Mouse (Mus musculus) activated CD4-positive, CD25-positive, alpha-beta regulatory T cell, adult 4 months (primary cell): Measurements from ENCODE around the gene Esam. TPM values are rescaled to one million over a fixed set of nuclear protein-coding genes. Genes with fewer than 3 reads are reported as not detected.

ENCODE experiments used
- ATAC-seq: one replicate; pipeline ENCODE4 v1.8.0; 2017
- polyA plus RNA-seq, 2 experiments: library from polyadenylated mRNA; unstranded; fragments of 100-300 nt; shearing (Covaris generic); gene quantifications; one replicate each; pipeline ENCODE4 v1.2.1; 2017

Gene Esam
- polyA plus RNA-seq, 2 experiments from 2014 or later = 0.58 TPM; not detected in 1

DNA sequence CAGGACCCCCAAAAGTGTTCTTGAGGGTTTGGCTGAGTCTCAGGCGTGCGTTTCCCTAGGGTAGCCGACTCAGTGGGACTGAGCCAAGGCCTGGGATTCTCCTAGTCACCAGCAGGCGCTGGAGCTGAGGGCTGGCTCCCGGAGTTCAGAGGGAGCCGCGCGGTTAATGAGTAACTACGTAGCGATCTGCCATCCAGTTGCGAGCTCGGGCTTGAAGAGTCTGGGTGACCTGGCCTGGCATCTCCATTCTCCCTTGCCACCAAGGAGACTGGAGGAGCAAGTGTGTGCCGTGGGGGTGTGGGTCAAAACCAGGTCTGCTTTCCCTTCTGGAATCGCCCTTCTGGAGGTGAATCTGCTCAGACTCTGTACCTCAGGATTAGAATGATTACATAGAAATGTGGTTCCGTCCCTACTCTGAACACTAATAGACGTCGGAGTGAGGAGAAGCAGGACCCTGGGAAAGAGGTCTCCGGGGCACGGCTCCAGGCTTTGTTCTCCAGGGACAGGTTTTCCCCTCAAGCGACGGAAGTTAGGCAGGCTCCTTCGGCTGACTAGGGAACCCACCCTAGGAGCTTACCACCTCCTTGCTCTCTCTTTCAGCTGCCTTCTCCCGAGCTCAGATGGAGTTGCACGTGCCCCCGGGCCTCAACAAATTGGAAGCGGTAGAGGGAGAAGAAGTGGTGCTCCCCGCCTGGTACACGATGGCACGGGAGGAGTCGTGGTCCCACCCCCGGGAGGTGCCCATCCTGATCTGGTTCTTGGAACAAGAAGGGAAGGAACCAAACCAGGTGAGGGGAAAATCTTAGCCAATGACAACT is 3.2 kb downstream of the Esam start:
- ATAC-seq = no peak

DNA sequence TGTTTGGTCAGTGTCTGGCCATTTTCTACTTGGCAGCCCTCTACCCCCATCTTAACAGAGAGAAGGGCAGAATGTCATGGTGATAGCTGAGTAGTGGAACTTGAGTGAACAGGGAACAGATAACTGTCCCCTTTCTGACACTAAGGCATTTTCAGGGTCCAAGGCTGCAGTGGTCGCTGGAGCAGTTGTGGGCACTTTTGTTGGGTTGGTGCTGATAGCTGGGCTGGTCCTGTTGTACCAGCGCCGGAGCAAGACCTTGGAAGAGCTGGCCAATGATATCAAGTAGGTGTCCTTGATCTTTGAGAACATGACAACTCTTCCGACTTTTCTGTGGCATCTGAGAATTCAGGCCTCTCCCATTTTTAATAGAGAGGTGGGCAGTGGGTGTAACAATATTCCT is 9.0 kb downstream of the Esam start:
- no peak for ATAC-seq

DNA sequence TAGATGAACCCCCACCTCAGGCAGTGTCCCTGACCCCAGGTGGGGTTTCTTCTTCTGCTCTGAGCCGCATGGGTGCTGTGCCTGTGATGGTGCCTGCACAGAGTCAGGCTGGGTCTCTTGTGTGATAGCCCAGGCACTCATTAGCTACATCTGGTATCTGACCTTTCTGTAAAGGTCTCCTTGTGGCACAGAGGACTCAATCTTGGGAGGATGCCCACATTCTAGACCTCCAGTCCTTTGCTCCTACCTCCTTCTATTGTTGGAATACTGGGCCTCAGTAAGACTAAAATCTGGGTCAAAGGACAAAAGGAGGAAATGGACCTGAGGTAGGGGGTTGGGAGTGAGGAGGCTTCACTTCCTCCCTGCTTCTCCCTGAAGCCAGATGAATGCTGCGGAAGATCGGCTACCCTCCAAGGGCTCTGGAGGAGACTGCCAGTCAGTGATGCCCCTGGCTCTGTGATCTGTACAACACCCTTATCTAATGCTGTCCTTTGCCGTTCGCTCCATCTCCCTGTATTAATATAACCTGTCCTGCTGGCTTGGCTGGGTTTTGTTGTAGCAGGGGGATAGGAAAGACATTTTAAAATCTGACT is 9.9 kb downstream of the Esam start:
- ATAC-seq = no peak

DNA sequence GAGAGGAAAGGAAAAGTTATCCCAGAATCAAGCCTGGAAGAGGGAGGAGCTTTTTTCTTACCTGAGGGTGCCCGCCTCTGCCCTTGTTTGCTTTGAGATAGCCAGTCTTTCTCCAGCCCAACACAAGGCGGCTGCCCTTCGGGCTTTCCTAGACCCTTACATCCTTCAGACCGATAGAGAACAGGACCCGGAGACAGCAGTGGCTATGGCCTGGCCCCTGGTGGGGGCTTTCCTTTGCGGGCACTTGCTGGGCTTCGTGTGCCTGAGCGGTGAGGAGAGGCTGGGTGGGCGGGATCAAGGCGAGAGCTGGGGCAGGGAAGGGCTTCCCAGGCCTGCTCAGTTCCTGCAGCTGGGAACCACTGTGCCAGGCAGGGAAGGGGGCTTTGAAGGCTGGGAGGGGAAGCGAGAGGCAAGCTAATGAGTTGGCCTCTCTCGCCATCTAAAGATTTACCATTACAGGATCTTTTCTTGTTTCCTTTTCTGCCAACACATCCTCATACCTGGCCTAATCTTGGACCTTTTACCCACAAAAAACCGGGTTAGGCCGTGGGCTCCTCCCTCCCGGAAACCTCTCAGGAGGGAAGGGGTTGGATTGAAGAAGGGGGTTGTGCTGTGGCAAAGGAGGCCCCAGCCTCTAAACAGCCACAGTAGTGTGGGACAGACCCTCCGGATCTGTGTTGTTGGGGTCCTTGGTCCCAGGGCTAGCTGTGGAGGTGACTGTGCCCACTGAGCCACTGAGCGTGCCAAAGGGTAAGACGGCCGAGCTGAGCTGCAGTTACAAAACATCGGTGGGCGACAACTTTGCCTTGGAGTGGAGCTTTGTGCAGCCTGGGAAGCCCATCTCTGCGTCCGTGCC is 11.5 kb downstream of the Esam start, which contains the start of gene Vsig2:
Vsig2 (plus strand) TSS at position 86 of the 856 bp plus-strand sequence.
- ATAC-seq = no peak

DNA sequence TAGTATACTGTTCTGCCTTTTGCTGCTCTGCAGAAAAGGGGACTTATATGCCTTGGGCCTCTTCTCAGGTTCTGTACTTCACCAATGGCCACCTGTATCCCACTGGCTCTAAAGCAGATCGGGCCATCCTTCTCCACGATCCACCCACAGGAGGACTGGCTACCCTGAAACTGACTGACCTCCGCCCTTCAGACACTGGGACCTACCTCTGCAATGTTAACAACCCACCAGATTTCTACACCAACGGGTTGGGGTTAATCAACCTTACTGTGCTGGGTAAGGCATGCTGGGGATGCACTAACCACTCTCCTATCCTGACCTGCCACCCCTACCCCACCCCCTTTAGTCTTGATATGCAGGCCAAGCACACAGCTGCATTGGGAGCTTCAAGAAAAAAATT is 12.3 kb downstream of the Esam start:
- no peak for ATAC-seq

DNA sequence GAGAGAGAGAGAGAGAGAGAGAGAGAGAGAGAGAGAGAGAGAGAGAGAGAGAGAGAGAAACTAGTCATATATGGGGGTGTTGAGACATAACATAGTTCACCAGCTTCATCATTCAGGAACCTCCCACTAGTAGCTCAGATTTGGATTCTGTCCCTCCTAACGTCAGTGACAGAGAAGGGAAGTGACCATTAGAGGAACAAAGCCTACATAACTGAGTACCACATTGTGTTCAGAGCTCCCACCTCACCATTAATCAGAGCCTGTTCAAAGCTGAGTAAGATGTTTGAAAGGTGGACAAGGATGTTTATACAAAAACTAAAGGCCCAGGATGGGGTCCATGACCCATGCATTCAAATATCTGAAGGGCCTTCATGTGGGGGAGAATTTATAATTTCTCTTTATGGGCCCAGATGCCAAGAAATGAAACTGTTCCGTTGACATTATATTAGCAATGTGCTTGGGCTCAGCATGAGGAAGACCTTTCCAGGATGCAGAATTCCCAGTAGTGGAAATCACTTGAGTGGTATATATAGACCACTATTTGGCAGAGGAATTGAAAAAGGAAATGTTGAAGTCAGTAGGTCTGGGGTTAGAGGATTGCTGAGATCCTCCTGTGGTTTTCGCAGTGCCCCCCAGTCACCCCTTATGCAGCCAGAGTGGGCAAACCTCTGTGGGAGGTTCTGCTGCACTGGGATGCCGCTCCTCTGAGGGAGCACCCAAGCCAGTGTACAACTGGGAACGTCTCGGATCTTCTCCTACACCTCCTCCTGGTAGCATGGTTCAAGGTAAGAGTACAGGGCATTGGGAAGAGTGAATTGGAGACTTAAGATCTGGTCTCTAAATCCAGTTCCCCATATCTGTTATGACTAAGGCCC is 13.1 kb downstream of the Esam start:
- ATAC-seq = no peak

DNA sequence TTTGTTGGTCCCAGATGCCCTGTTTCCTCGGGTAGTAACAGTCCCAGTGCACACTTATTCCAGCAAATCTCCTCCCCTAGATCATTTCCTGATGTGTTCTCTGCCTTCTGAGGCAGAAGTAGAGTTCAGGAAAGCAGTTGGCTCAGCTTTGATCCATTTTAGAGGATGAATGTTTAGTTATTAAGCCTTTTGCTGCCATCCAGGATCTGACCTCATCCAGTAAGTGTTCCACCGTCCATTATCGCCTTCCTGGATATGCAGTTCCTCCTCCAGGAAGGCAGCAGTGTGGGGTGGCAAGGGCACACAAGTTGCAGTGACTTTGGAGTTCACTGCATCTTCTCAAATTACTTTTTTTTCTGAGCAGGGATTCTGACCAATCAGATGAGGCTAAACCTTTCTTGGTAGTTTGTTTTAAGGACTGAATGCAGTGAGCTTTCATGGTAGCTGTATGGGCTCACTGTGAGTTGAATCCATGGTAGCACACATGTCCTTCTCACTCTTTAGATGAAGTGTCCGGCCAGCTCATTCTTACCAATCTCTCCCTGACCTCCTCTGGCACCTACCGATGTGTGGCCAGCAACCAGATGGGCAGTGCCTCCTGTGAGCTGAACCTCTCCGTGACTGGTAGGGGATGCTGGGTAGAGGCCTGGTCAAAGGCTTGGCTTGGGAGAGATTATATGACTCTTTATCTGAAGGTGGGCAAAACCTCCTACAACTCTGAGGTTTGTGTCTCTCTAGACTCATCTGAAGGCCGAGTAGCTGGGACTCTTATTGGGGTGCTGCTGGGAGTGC is 14.2 kb downstream of the Esam start:
- ATAC-seq = no peak

DNA sequence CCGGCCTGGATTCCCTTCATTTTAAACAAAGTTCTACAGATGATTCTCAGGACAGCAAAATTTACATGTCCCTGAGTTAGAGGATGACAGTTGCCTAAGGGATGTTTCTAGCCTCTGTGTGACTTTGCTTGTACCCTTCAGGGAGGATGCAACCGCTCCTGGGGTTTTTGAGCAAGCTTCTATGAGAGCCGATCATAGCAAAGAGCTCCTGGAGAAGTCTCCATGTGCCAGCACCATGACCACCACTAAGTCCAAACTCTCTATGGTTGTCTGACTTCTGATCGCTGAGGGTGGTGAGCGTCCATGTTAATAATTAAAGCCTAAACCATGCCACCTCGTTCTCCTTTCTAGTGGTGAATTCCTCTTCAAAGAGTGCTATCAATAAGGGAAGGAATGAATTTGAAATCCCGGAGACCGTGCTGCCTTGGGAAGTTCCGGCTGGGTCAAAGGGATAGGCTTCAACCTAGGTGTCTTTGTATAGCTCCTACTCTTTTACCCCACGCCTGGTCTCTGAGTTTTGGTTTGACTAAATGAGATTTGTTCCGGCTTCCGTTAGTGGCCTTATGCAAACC is 16.1 kb downstream of the Esam start:
- ATAC-seq = no peak

DNA sequence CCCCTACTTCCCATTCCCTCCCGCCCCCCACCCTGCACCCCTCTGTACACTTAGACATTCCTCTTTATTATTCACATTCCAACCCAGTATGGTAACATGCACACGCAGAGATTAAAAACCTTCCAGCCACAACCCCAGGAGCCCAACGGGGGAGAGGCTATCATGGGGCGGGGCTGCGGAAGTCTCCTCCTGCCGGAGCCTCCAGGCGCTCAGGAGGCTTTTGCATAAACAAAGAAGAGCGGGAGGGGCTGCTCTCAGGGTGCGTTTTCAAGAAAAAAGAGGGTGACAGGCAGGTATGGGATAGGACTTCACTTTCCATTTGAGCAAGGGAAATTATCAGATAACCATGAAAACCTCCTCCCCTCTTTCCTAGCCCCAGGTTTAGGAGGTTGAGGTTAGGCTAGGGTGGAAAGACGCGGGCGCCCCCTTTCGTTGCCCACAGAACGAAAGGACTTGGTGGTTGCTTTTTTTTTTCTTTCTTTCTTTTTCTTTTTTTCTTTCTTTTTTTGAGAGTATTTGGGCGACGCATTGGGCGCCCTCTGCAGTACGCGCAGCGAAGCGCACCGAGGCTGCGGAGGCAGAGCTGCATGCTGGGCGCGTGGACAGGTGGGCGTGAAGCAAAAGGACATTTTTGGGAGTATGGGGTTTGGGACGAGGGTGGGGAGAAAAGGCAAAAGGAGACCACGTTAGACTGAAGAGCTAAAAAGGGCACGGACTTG is 16.7 kb downstream of the Esam start:
- ATAC-seq = peak; percentile 43

DNA sequence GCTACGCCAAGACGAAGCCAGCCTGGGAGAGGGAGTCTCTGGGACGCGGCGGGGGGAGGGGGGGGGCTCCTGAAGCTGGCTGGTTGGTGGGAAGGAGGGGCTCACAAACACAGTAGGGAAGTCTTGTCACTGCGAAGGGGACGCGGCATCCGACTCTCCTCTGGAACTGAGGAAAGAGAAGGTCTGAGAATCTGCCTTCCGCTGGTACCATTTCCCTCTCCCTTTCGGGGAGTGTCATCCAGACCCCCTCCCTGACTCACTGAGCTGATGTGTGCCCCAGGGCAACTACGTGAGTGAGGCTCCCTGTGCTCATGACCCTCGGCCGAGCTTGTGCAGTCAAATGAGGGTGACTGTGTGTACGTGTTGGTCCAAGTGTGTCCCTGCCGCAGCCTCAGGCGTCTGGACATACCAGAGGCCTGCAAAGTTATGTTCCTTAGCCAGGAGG is 17.3 kb downstream of the Esam start:
- ATAC-seq = no peak

DNA sequence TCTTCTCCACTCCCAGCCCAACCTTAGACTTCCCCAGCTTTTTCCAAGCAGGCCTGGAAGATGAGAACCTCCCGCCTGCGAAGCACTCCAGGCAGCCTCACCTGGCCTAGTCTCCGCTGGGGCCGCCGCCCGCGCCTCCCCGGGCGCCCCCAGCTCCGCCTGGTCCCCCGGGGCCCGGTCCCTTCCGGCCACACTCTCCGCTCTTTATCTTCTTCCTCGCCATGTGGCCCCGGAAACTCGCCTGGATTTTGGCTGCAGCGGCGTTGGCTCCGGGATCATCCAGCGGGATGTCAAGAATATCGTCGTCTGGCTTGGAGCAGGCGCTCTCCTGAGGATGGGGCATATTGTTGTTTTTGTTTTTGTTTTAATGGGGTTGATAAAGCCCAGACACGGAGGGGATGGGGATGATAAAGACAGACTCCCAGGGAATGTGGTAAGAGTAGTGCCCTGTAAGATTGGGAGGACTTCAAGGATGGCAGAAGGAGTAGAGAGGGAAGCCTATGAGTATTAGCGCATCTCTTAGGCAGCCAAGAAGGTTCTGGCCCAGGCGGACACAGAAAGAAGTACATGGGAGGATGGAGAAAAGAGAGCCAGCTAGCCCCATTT is 18.1 kb downstream of the Esam start:
- no peak for ATAC-seq

DNA sequence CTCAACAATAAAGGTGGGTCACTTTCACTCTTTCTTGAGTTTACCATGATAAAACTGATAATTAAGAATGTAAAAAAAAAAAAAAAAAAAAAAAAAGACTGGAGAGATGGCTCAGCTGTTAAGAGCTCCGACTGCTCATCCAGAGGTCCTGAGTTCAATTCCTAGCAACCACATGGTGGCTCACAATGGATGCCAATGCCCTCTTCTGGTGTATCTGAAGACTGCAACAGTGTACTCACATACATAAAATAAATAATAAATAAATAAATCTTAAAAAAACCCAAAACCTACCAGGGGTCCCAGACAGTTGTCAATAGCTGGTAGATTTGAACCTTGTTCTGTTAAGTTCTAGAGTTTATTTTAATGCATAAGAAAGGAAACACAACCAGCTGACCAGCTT is 19.0 kb downstream of the Esam start:
- no peak for ATAC-seq

DNA sequence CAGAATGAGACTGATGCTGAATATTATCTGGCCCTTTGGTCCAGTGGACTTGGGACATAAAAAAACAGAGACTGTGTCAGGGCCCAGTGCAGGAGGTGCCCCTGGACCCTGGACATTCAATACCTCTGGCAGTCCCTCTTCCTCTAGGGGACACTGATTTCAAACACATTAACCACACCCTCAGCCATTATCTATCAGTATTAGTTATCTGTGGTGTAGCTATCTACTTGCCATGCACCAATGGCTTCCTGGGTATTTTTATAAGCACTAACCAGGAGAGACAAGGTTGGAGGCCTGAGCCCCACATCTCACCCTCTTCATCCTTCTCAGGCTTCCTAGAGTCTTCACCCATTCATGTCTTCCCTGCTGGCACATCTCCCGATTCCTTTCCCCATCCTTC is 22.6 kb downstream of the Esam start:
- ATAC-seq = no peak

DNA sequence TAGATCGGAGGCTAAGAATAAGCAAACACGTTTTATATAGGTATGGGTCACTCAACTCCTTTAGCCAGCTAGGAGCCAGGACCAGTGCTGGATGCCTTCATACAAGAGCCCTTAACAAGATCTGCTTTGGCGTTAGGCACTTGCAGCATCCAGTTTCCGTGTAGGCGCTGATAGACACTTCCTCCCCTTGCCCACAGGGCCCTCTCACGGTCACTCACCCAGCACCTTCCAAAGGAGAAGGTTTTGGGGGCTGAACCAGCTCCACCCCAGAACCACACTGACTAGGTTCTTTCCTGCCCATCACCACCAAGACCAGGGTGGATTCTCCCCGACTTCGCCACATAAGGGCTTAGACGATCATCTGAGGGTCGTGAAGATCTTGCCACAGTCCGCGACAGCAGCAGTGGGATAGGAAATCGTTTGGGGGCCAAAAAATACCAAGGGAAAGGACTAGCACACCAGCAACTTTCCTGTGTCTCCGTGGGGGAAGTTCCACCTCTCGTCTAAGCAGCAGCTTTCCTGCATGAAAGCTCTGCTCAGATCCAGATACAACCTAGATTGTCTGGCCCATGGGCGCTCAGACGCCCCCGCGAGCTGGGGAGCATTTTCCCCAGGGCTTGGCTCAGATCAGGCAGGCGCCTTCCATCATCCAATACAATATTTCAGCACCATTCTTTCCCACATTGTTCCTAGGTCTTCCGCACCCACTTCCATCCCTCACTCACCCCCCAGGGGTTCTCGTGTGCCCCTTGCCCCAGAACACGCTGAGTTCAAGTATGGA is 24.1 kb downstream of the Esam start:
- no peak for ATAC-seq

DNA sequence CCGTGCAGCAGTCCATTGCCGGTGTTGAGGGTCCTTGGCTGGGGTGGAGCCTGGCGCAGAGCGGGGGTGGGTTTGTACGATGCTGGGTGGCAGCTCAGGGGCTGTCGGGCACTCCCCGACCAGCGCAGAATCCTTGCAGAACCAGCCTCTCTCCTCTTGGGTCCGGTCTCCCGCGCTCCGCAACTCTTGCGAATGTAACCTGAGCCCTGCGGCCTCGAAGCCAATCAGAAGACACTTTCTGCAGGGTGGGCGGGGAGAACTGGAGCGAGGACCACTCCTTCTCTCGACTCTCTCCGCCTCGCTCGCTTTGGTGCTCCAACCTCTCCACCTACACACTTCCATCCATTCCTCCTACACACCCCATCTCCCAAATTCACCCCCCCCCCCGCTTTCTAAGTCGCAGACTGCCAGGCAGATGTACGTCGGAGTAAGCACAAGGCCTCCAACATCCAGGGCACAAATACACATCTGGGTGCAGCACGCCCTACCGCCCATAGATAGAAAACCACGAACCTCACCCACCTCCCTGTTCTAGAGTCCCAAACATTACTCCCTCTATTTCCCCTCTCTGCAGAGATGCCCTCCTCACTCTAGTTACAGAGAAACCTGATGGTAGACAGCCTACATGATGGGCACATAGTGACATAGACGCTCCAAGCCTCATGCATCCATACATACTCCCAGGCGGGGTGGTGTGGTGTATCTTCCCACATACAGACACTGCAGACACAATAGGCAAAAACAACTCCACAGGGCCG is 24.8 kb downstream of the Esam start, which contains the start of gene Nrgn:
Nrgn (minus strand) TSS at position 369 of the 758 bp plus-strand sequence.
- peak; percentile 67 for ATAC-seq

DNA sequence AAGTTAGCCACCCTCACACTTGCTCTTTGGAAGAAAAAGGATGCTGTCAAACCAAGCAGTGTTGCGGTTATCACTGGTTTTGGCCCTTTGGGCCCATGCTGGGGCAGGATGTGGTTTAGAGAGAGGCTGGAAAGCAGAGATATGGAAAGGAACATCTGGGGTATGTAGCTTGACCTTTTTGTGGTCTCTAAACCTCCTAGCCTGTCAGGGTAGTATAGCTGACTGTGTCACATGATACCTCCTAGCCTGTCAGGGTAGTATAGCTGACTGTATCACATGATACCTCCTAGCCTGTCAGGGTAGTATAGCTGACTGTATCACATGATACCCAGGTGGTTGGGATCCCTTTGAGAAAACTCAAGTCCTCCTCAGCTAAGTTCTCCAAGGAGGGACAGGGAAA is 26.4 kb downstream of the Esam start:
- peak; percentile 34 for ATAC-seq

DNA sequence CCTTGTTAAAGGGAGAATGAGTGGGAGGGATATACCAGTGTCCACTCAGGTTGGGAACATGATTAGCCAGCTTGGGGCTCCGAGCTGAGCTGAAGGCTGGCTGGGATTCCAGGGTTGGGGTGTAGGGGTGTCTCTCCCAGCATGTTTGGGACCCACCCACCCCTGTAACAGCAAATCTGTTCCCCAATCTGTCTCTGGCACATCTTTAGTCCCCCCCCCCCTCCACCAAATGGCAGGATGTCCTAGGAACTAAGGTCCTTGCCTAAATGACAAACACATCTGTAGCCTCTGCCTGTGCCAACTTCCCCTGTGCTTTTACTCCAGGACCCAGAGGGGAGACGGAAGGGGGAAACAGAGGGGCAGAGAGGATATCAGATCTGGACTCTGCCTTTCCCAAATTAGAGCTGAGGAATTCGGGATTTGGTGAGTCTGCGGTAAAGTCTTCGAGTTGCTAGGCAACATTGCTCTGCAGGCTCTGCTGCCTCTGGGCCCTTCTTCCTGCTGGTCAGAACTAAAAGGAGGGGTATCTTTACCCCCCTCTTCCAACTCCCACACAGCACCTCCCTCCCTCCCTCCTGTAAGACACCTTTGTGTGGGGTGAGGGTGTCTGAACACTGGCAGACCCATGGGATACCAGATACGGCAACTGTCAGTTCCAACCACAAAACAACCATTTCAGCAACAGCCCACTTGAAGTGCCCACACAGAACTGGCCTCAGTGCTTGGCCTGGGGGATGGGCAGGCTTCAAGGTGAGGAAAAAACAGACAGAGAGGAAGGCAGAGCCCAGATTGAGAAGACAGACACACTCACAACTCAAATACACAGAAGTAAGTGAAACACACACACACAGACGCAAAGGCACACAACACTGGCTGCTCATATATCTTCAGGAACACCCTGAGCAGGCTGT is 27.2 kb downstream of the Esam start, which contains the start of gene Siae:
Siae (plus strand) TSS at position 861 of the 911 bp plus-strand sequence.
- no peak for ATAC-seq
